Mouse (Mus musculus) erythroid progenitor cell, adult 5-6 weeks (primary cell): ENCODE measurements around the gene Add2. TPM values are rescaled to one million over a fixed set of nuclear protein-coding genes. Genes with fewer than 3 reads are reported as not detected.
A peak's percentile ranks its signal among the peaks of the same experiment; 100 is the strongest.

Source experiments
- ATAC-seq: replicated peaks from 2 replicates; pipeline ENCODE4 v1.8.0; 2016; ENCODE audit warnings: moderate number of reproducible peaks, mild to moderate bottlenecking, moderate TSS enrichment, inconsistent platforms; ENCODE audit not compliant: poor library complexity, low FRiP score, severe bottlenecking
- total RNA-seq, 2 experiments: library from RNA; stranded (forward) in 1 of 2; stranded (reverse) in 1 of 2; fragments of 150-400 nt in 1 of 2; fragments of 186-747, 209-891 nt in 1 of 2; gene quantifications; 2 replicates each; pipeline versions ENCODE4 v1.2.3 to v1.2.4; 2015 to 2017; ENCODE audit warnings: low replicate concordance in 2 of 2

Add2 gene
- total RNA-seq, 2 experiments from 2014 or later: 175 to 251 TPM

DNA sequence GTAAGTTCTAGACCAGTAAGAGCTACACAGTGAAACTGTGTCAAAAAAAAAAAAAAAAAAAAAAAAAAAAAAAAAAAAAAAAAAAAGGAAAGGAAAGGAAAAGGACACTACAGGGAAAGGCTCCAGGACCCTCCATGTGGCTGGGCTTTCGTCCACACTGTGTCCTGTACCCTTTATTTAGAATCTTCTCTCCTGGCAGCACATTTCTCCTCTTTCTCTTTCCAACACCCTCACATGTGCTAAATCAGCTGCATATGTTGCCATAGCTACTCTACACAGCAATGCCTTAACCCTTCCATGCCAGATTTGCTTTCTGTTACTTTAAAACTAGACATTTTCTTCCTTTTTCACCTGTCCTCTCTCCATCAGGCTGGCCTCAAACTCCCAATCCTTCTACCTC, 11.7 kb downstream of the Add2 start:
- ATAC-seq: no peak

- no peak for ATAC-seq
Observed at GRCm38 (mm10) chr6:86047510-86047909, 19.0 kb downstream of the Add2 start.

DNA sequence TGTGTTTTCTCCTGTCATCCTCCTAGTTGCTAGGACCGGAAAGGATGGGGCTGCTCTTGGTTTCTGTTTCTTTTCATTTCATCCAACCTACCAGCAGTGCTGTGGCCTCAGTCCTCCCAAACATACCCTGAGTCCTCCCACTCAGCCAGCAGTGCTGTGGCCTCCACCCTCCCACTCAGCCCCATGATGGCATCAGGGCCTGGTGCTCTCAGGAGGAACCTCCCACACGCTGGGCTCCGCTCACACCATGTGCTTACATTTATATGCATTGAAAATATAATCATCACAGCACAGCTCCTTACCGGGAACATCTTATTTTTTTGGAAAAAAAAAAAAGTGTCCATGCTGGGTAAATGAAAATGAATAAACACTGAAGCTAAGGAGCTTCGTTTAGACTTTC, 20.0 kb downstream of the Add2 start:
- no peak for ATAC-seq

DNA sequence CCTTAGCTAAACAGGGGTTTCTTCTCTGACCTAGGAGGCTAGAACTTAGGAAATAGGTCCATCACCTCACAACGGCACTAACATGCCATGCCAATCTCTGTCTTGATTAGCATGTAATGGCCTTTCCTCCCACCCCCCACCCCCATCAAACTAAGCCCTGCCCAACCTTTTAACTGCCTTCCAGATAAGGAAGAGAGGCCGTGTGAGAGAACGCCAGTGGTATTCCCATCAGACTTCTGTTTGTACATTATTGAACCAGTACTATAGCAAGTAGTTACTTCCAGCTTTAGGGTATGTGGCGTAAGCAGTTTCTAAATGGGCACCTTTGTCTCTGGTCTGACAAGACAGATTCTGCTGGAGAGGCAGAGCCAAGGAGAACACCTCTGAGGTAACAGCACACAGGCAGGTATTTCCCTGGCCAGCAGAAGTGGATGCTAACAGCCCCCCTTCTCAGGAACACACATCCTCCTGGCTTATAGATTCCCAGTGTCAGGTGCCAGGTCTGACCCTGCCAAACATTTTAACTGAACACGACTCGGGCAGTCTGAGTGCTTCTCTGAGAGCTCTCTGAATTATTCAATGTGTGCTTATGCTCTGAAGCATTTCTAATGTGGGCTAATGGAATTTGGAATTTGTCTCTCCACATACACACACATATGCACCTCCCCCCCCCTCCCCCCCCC, 22.2 kb downstream of the Add2 start:
- no peak for ATAC-seq

- ATAC-seq: peak; percentile 57; the same call in 1 of the 2 replicates
Observed at GRCm38 (mm10) chr6:86052032-86052459, 23.6 kb downstream of the Add2 start.

- ATAC-seq: no peak
Observed at GRCm38 (mm10) chr6:86052556-86052955, 24.1 kb downstream of the Add2 start.

- ATAC-seq: no peak
Observed at GRCm38 (mm10) chr6:86053099-86053498, 24.6 kb downstream of the Add2 start.

- peak; percentile 78 for ATAC-seq
Observed at GRCm38 (mm10) chr6:86053594-86053993, 25.1 kb downstream of the Add2 start.

DNA sequence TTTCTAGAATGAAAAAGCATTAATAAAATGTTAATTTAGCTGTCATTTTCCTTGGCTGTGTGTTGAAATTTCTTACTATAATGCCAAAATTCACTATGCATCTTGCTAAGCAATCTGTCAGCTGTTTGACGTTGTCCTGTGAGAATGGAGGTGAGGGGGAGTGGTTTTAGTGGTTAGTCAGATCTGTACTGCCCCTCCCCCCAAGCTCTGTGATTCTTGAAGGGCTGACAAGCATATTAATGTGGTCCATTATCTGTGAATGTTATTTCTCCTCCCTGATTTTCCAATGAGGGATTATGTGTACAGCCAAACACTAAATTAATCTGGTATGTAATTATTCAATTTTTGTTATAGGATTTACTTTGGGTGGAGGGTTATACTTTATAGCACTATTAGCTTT, 30.0 kb downstream of the Add2 start:
- no peak for ATAC-seq

GRCm38 (mm10) chr6:86059151-86059853, 30.8 kb downstream of the Add2 start:
- ATAC-seq: no peak

GRCm38 (mm10) chr6:86060170-86060569, 31.7 kb downstream of the Add2 start:
- no peak for ATAC-seq

DNA sequence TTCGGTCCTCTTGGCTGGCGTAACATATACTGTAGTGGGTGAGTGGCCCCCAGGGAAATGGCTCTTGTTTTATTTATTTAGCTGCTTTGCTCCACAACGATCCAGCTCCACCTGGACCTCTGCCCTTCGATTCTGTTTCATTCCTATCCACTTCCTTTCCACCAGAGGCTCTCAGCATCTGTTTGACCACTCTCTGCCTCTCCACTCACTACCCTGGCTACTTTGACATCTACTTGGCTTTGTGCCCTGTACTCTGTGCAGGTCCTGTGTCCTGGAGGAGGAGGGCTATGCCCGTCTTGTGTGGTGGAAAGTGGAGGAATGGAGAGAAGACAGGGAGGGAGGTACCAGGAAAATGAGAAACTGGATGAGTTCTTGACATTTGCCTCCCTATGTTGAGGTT, 33.7 kb downstream of the Add2 start:
- ATAC-seq: no peak

DNA sequence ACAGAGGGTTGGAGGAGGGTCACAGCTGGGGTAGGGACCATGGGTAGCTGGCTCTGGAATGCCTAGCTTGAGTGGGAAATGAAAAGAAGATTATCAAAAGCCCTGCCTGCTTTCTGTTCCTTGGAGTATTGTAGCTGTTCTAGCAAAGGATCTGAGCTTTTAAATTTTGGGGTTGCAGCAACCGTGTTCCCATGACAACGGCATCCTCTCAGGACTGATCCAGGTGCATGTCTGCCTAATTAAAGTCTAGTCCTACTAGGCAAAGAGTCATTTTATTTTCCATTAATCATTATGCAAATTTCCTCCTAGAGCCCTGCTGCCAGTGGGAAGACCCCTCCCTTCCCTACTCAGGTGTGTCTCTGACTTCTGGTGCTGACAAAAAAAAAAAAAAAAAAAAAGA, 34.2 kb downstream of the Add2 start:
- ATAC-seq: no peak

GRCm38 (mm10) chr6:86064318-86065016, 36.0 kb downstream of the Add2 start:
- ATAC-seq: no peak

DNA sequence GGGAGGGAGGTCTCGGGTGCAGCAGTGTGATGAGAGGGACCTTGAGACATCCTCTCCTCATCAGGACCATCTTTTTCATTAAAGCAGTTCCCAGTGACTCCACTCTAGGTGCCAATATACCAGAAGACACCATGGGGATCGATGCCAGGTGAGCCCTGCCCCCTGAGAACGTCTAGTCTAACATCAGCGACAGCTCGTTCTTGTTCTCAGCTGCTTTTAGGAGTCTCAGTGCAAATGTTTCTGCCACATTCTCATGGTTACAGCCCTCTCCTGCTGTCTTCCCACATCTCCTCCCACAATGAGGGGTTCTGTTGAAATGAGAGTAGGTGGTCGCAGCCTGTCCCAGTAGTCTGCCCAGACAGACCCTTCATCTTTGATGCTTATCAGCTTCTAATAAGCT, 38.2 kb downstream of the Add2 start:
- ATAC-seq: no peak

DNA sequence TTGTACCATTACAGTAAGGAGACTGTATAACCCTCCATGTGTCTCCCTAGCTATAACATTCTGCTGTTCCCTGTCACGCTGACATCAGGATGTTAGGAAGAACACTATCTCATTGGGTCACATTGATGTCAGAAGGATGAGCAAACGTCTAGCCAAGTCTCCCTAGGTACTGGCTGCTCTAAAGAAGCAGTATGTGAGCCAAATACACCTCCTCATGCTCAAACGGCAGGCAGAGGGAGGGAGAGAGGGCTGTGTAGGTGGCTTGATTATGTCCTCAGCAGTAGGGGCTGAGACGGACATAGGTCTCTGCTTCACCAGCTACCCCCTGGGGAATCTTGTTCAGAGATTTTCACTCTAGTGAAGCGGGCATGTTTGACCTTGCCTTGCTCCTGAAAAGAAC, 38.7 kb downstream of the Add2 start:
- ATAC-seq: no peak

GRCm38 (mm10) chr6:86069009-86069408, 40.5 kb downstream of the Add2 start:
- ATAC-seq: no peak

DNA sequence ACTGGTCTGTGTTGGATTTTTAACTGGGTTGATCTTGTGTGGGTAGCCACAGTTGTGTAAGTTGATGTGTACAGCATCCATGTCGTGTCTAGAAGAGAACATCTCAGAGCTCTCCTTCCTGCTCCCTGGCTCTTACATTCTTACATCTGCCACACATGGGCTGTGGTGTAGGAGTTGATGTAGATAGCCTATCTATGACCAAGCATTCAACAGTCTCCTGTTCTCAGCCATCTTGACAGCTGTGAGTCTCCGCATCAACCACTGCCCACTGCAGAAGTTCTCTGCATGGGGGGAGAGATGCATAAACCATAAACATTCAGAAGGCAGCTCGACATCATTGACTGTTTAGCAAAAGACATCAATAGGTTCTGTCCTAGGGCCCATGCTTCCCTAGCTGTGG, 41.4 kb downstream of the Add2 start:
- peak; percentile 46 for ATAC-seq

- ATAC-seq: no peak
Observed at GRCm38 (mm10) chr6:86070277-86070676, 41.8 kb downstream of the Add2 start.

DNA sequence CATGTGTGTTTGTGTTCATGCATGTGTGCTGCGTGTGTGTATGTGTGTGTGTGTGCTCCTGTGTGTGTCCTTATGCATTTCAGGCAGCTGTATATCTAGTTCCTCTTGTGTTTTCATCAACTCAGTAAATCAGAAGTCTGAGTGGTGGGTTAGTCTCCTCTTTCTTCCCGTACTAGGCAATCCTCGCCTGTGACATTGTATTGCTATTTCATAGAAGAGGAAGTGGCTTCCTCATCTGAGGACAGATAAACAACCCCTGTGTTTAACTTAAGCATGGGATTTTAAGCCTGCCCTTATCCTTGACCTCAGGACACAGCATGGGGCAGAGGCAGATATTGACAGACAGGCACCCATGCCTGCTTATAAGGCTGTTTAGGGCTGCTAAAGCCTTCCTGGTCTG, 45.4 kb downstream of the Add2 start:
- ATAC-seq: no peak
